Mouse (Mus musculus) T-helper 17 cell (primary cell): ENCODE results near the gene Gm42715.

Experiments
- in situ Hi-C, 2 experiments: fragments of 300-600 bp; cut with MboI, MseI; formaldehyde crosslinking; loops; 1 replicate in 1 of 2; 2 replicates in 1 of 2; pipeline ENCODE4 v1.15.1; 2025; ENCODE audit warnings: high pct_unique_total_duplicates in 2 of 2

The Gm42715 gene

DNA sequence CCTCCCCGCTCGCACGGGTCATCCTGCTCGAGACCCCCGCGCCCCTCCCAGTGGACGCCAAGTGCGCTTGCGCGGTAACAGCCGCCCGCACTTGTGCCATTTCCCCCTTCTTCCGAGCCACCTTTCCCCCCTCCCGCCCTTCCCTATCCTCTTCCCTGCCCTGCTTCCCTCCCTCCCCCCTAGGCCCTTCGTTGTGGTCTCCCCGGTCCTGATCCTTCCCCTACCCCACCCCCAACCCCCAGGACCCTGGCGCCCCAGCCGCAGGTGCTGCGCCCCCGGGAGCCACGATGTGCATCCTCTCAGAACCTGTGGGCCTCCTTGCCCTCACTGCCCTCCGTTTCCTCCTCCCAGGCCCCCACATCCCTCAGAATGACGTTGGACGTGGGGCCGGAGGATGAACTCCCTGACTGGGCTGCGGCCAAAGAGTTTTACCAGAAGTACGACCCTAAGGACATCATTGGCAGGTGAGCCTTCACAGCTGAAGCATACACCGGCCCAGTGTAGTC is 54.2 kb downstream of the Gm42715 start:
- in situ Hi-C loops, result no loop called here

- in situ Hi-C loops, result no loop called here
These were observed 54.7 kb downstream of the Gm42715 start for GRCm38 (mm10) chr7:127574115-127574514.

DNA sequence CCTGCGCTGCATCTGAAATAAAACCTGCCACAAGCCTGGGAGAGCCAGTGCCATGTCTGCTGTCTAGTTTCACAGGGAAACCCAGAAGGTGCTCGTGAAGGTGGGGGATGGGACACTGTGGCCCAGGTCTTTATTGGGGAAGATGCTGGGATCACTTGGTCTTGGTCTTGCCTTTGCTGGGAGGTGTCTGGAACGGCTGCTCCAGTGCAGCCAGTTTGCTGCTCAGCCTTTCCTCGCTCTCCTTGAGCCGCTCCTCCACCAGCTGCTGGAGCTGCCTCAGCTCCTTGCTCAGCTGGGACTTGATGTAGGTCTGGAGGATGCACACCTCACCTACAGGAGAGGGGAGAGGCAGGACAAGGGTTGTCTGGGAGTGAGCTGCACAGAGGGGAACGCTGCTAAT is 63.9 kb downstream of the Gm42715 start:
- in situ Hi-C loops, result no loop called here

DNA sequence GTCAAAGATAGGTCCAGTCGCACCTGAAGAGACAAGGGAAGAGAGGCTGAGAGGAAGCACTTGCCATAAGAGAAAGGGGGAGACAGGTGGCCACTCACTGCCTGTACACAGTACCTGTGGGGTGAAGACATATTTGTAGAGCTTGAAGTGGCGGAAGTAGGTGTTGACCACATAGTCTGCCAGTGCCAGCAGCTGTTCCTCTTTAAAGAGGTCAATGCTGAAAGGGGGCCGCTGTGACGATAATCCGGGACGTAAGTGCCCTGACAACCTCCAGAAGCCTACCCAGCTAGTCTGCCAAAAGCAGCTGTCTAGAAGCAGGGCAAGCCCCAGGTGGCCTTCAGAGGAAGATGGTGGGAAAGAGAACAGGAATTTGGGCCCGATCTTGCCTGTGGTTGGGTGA is 65.6 kb downstream of the Gm42715 start:
- in situ Hi-C loops, result no loop called here

DNA sequence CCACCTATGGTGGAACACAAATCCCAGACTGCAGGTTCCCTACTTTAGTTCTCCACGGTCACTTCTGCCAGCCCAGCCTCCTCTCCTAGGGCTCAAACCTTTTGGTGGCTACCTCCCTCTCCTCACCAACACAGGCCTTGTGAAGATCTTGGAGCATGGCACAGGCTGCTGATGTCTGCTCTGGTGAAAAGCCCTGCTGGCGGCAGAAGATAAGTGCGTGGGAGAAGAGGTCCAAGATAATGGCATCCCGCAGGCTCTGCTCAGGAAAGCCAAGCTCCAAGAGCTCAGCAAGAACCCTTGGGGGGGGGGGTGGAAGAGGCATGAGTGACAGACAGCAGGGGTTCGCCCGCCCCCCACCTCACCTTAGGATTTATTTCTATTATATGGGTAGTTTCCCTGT is 66.8 kb downstream of the Gm42715 start:
- in situ Hi-C loops, result no loop called here

DNA sequence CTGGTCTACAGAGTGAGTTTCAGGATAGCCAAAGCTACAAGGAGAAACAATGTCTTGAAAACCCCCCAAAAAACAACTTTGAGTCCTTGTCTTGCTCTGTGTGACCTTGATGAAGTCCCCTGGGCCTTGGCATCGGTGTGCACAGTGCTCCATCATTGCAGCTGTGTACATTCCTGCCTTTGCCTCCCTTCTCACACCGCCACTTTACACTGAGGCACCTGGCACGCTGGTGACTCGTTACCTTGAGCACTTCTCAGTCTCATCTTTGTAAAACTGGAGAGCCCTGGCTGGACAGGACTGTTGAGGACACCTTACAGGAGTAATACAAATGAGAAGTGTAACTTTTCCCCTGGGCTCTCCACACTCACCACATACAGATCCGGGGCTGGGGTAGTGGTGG is 67.8 kb downstream of the Gm42715 start:
- in situ Hi-C loops, result no loop called here

- in situ Hi-C loops, result no loop called here
These were observed 68.9 kb downstream of the Gm42715 start, which contains the start of the genes Ccdc189 and Rnf40 for GRCm38 (mm10) chr7:127588011-127588871. Gene Ccdc189, minus strand, starts transcription at chr7:127588595. Gene Rnf40, plus strand, starts transcription at chr7:127588767.

DNA sequence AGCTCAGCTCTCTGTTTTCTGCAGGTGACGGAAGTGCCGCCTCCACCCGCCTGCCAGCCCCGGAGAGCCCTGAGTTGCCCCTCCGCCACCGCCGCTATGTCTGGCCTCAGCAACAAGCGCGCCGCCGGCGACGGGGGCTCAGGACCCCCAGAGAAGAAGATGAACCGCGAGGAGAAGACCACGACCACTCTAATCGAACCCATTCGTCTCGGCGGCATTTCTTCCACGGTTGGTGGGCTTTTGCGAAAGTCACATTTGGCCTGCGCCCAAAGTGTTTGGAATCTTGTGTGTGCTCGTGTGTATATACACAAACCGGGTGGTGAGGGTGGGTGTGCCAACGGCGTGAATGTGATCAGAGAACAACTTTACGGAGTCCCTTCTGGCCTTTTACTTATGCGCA is 69.5 kb downstream of the Gm42715 start:
- in situ Hi-C loops, result no loop called here

- in situ Hi-C loops, result no loop called here
These were observed 70.3 kb downstream of the Gm42715 start for GRCm38 (mm10) chr7:127589637-127590036.

DNA sequence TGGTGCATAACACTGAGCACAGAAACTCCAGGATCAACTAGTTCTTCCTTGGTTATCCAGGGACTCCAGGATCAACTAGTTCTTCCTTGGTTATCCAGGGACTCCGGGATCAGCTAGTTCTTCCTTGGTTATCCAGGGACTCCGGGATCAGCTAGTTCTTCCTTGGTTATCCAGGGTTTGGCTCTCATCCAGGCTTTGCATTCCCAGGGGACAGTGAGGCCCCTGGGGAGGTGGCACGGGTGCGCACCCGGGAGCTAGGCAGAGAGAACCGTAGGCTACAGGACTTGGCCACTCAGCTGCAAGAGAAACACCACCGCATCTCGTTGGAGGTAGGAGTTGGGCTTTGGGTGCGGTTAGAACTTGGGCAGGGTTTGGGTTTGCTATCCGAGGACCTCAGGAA is 71.7 kb downstream of the Gm42715 start:
- in situ Hi-C loops, result no loop called here

DNA sequence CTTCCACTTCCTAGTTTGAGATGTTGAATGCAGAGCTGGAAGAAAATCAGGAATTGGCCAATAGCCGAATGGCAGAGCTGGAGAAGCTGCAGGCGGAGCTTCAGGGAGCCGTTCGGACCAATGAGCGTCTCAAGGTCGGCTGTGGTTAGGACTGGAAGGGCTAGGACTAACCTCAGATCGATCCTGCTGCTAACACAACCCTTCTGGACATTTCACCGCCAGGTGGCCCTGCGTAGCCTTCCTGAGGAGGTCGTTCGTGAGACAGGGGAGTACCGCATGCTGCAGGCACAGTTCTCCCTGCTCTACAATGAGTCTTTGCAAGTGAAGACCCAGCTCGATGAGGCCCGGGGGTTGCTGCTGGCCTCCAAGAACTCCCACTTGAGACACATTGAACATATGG is 73.2 kb downstream of the Gm42715 start:
- in situ Hi-C loops, result no loop called here

GRCm38 (mm10) chr7:127596747-127597146 is 77.4 kb downstream of the Gm42715 start:
- in situ Hi-C loops, result no loop called here

GRCm38 (mm10) chr7:127600612-127601011 is 81.2 kb downstream of the Gm42715 start:
- in situ Hi-C loops, result no loop called here

DNA sequence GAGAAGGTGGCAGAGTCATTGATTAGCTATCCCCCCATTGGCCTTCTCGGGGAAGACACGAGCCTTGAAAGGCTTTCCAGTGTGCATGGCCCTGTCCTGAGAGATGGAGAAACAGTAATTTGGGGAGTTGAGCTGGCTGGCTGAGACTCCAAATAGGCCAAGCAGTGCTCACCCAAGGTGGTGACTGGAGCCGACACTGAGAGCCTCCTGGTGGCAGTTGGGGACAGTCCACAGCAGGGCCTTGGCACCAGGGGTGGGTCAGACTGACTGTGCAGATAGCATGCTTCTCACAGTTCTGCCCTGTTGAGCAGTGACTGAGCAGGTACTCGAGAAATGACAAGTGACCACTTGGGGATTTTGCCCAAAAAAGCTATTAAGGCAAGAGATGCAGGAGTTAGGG is 82.4 kb downstream of the Gm42715 start:
- in situ Hi-C loops, result no loop called here

- in situ Hi-C loops, result no loop called here
These were observed 83.5 kb downstream of the Gm42715 start for GRCm38 (mm10) chr7:127602903-127603302.

DNA sequence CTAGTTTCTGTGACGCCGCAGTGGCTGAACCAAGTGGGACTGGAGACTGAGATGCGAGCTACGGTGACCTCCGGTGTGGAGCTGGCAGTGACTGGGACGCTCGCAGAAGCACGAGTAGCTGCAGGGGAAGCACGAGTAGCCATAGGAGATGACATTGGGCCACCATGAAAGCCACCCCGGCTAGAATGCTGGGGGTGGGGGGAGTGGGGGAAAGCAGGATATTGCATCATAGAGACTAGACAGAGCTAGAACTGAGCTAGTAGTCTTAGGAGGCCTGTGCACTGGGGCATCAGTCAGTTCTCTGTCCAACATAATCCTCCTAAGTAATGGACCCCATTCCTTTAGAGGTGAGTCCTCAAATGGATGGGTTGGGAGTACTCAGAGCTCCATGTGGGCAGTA is 84.9 kb downstream of the Gm42715 start:
- in situ Hi-C loops, result no loop called here

- in situ Hi-C loops, result no loop called here
These were observed 87.8 kb downstream of the Gm42715 start for GRCm38 (mm10) chr7:127607150-127607549.

- in situ Hi-C loops, result loop anchor here in 1 of 2 experiments (5.0 kb wide), 1 partner anchor 41 kb away; no protein-coding TSS in a partner anchor
These were observed 91.6 kb downstream of the Gm42715 start for GRCm38 (mm10) chr7:127611011-127611410.

GRCm38 (mm10) chr7:127611561-127611960 is 92.2 kb downstream of the Gm42715 start:
- in situ Hi-C loops, result loop anchor here in 1 of 2 experiments (5.0 kb wide), 1 partner anchor 41 kb away; no protein-coding TSS in a partner anchor

DNA sequence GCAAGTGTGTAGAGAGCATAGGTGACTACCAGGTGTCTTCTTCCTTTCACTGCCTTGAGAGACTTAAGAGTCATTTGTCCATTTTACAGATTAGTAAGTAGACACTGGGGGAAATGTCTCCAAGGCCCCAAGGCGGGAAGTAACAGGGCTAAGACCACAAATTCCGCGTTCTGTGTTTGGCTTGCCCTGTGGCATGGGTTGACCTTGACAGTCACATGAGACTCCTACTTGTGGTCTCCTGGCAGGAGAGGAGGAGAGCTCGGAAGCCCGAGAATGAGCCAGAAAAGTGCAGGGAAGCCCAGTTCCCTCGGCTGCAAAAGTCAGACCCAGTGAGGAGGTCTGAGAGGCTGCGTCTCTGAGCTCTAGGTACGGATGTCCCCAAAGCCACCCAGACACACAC is 94.1 kb downstream of the Gm42715 start:
- in situ Hi-C loops, result loop anchor here in 1 of 2 experiments (5.0 kb wide), 1 partner anchor 39 kb away; no protein-coding TSS in a partner anchor

GRCm38 (mm10) chr7:127614091-127614490 is 94.7 kb downstream of the Gm42715 start:
- in situ Hi-C loops, result loop anchor here in 1 of 2 experiments (5.0 kb wide), 1 partner anchor 38 kb away; no protein-coding TSS in a partner anchor

GRCm38 (mm10) chr7:127614511-127614890 is 95.1 kb downstream of the Gm42715 start:
- in situ Hi-C loops, result loop anchor here in 1 of 2 experiments (5.0 kb wide), 1 partner anchor 38 kb away; no protein-coding TSS in a partner anchor
